Mouse (Mus musculus) induced T-regulatory cell, adult 2 months (primary cell): ENCODE measurements around the gene Vmn1r57.
"Not testable (repeated sequence)": the region's sequence is repeated elsewhere in the genome, so short reads cannot be mapped to it uniquely, and the experiment has no call there.

Experiments
- DNase-seq: peaks from one replicate; pipeline ENCODE4 v3.0.0-alpha.2; 2012; ENCODE audit warnings: low read depth

Gene Vmn1r57

GRCm38 (mm10) chr7:5218193-5218592 is at the start of gene Vmn1r57:
Vmn1r57 (plus strand) TSS chr7:5218493.
- DNase-seq, result not testable (repeated sequence)

- DNase-seq, result not testable (repeated sequence)
Observed at GRCm38 (mm10) chr7:5196647-5197046, 21.6 kb upstream of the Vmn1r57 start, which contains the start of gene Vmn1r56. Vmn1r56 (minus strand) TSS chr7:5196747.

GRCm38 (mm10) chr7:5263051-5263450 is 44.8 kb downstream of the Vmn1r57 start:
- no peak for DNase-seq
